Mouse (Mus musculus) liver, embryonic 14.5 days (tissue): Measurements from ENCODE around the gene Gpr132.

Experiments
- CTCF ChIP-seq: IDR thresholded peaks from 2 replicates; pipeline ENCODE4 v1.5.1; 2016; ENCODE audit warnings: antibody characterized with exemption, low read depth, control low read depth
- EP300 ChIP-seq: IDR thresholded peaks from 2 replicates; pipeline ENCODE4 v1.6.1; 2016; ENCODE audit warnings: antibody characterized with exemption, low read depth

DNA sequence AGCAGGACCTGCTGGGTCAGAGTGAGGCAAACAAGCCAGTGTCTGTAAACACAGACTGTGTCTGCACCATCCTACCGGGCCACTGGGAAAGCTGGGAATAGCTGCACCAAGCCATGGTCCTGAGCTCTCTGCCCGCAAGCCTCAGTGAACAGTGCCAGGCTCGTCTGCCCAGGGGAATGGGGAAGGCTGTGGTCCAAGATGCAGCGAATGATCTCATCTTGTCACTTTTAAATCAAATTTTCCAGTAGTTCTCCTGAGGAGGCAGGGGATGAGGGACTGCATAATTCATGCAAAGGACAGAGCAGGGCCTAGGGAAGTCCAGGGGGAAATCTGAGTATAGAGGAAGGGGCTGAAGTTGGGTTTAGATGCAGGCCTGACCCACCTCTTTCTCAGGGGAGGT, 60.2 kb downstream of the Gpr132 start:
- TF ChIP-seq CTCF: no peak
- no peak for TF ChIP-seq EP300
